Mouse (Mus musculus): ENCODE measurements around the gene Rpsa.

GRCm38 (mm10) chr9:120149222-120149828 lies 21.8 kb downstream of the Rpsa start, which contains the start of gene Mobp:
- TF ChIP-seq GATA1 (IDR thresholded peaks at IDR 0.05; ENCODE audit: borderline replicate concordance, low read length) (no peak), CTCF (IDR thresholded peaks at IDR 0.05; ENCODE audit: low read depth, low read length) (no peak), POLR2AphosphoS5 (IDR thresholded peaks at IDR 0.05; ENCODE audit: insufficient replicate concordance, low read depth, low read length) (no peak)
